Mouse (Mus musculus) hindbrain, postnatal 0 days (tissue): ENCODE results near the gene Selenoh. TPM values are rescaled to one million over a fixed set of nuclear protein-coding genes. Genes with fewer than 3 reads are reported as not detected.

Experiments used
- ATAC-seq: fragments of 200-750 bp; cut with Nextera tagmentation; 2 replicates; pipeline ENCODE4 v1.8.0; 2017; ENCODE audit warnings: mild to moderate bottlenecking, moderate TSS enrichment, moderate library complexity
- DNase-seq: peaks from one replicate; pipeline ENCODE4 v3.0.0-alpha.2; 2015; ENCODE audit warnings: low spot score
- H3K27ac ChIP-seq: fragments of 300-500 bp; sonication (generic); 2 replicates; pipeline ENCODE4 v1.5.1; 2014; ENCODE audit warnings: mild to moderate bottlenecking
- H3K27me3 ChIP-seq: fragments of 300-500 bp; sonication (generic); 2 replicates; pipeline ENCODE4 v1.6.1; 2014; ENCODE audit warnings: low read length, mixed read lengths; ENCODE audit not compliant: insufficient read depth
- H3K36me3 ChIP-seq: fragments of 300-500 bp; sonication (generic); 2 replicates; pipeline ENCODE4 v1.6.1; 2014; ENCODE audit warnings: low read length, mixed read lengths; ENCODE audit not compliant: insufficient read depth
- H3K4me1 ChIP-seq: fragments of 300-500 bp; sonication (generic); 2 replicates; pipeline ENCODE4 v1.6.1; 2014; ENCODE audit warnings: antibody characterized with exemption, low read length, mixed read lengths; ENCODE audit not compliant: insufficient read depth
- H3K4me2 ChIP-seq: fragments of 300-500 bp; sonication (generic); 2 replicates; pipeline ENCODE4 v1.6.1; 2014; ENCODE audit warnings: low read depth, mild to moderate bottlenecking, low read length, moderate library complexity, mixed read lengths
- H3K4me3 ChIP-seq: fragments of 300-500 bp; sonication (generic); 2 replicates; pipeline ENCODE4 v1.5.1; 2014; ENCODE audit warnings: low read length
- H3K9ac ChIP-seq: fragments of 300-500 bp; sonication (generic); replicated peaks from 2 replicates; pipeline ENCODE4 v1.6.1; 2014; ENCODE audit warnings: mild to moderate bottlenecking, low read length, moderate library complexity, mixed read lengths
- H3K9me3 ChIP-seq: fragments of 300-500 bp; sonication (generic); 2 replicates; pipeline ENCODE4 v1.6.1; 2016; ENCODE audit warnings: low read length, mixed read lengths
- CTCF ChIP-seq: IDR thresholded peaks from 2 replicates; pipeline ENCODE4 v1.5.1; 2016; ENCODE audit warnings: antibody characterized with exemption, control low read depth, low read depth
- WGBS: fragments of 180-500 bp; shearing (Covaris S2); extraction: QIAGEN DNeasy Blood & Tissue Kit; methylation state at CpG from one replicate; pipeline ENCODE4 v1.1.7; 2014; 5-methylcytosine and 5-hydroxymethylcytosine counted together
- polyA plus RNA-seq: library from polyadenylated mRNA; unstranded; fragments of >200 nt; fragmentation: Nextera tagmentation; extraction: Ambion mirVana; gene quantifications from 2 replicates; pipeline ENCODE4 v1.2.1, GENCODE M21; 2015
- total RNA-seq: library from RNA; depleted of rRNA; stranded (reverse); fragments of >200 nt; gene quantifications from 2 replicates; pipeline ENCODE4 v1.2.3, GENCODE M21; 2014; rRNA removed

Selenoh gene
- total RNA-seq (271 and 302 TPM in 2 replicates), polyA plus RNA-seq (247 and 248 TPM in 2 replicates)

GRCm38 (mm10) chr2:84670569-84670933 is at the start of gene Selenoh:
Gene Selenoh (minus strand): TSS chr2:84670770.
- H3K4me2 ChIP-seq = peak within 1 kb of the TSS; percentile 70
- no peaks in the 10 kb centered on the region for H3K27me3 ChIP-seq
- H3K4me3 ChIP-seq = peak within 1 kb of the TSS; percentile 73
- H3K27ac ChIP-seq = peak within 1 kb of the TSS; percentile 92
- no peaks in the 10 kb centered on the region for H3K9me3 ChIP-seq
- TF ChIP-seq CTCF = no peak
- H3K9ac ChIP-seq = peak within 1 kb of the TSS; percentile 76
- ATAC-seq (peak; percentile 97), DNase-seq (peak; percentile 97)
- under 1% methylated on average over 20 of the region's 20 CpGs for WGBS
- peaks cover 22% of the 10 kb centered on the region; the same call in 1 of the 2 replicates for H3K36me3 ChIP-seq
- H3K4me1 ChIP-seq = no peaks in the 10 kb centered on the region

- 0 out of 2 replicates have a peak, but pooled peaks cover 6% of the 10 kb centered on the region for H3K4me1 ChIP-seq
- H3K4me3 ChIP-seq = no peak overlapping the region
- WGBS = 92% methylated on average over 4 of the region's 4 CpGs
- no peaks in the 10 kb centered on the region for H3K9me3 ChIP-seq
- DNase-seq (no peak), ATAC-seq (no peak)
- peaks cover 5% of the 10 kb centered on the region; the same call in 1 of the 2 replicates for H3K36me3 ChIP-seq
- H3K27me3 ChIP-seq = no peaks in the 10 kb centered on the region
- no peak for TF ChIP-seq CTCF
- no peak overlapping the region for H3K9ac ChIP-seq
- H3K27ac ChIP-seq = no peak overlapping the region
- no peak overlapping the region for H3K4me2 ChIP-seq
These were observed 46.8 kb upstream of the Selenoh start for GRCm38 (mm10) chr2:84717357-84717756.

- TF ChIP-seq CTCF = no peak
- Histone ChIP-seq H3K27ac (peak overlapping the region; percentile 97; the same call in 1 of the 2 replicates), H3K4me1 (0 out of 2 replicates have a peak, but pooled peaks cover 6% of the 10 kb centered on the region), H3K4me2 (peak overlapping the region; percentile 94), H3K9ac (peak overlapping the region; percentile 95), H3K9me3 (no peaks in the 10 kb centered on the region), H3K27me3 (no peaks in the 10 kb centered on the region), H3K4me3 (peak overlapping the region; percentile 97), H3K36me3 (peaks cover 5% of the 10 kb centered on the region; the same call in 1 of the 2 replicates)
- DNase-seq (no peak), ATAC-seq (no peak)
- whole genome bisulfite sequencing = 39% methylated on average over 9 of the region's 9 CpGs
These were observed 46.1 kb upstream of the Selenoh start for GRCm38 (mm10) chr2:84716423-84717355.

- H3K9me3 ChIP-seq = no peaks in the 10 kb centered on the region
- H3K9ac ChIP-seq = peak overlapping the region; percentile 95
- H3K27ac ChIP-seq = peak overlapping the region; percentile 97
- 0 out of 2 replicates have a peak, but pooled peaks cover 6% of the 10 kb centered on the region for H3K4me1 ChIP-seq
- no peak for TF ChIP-seq CTCF
- peak; percentile 96 for ATAC-seq
- WGBS = under 1% methylated on average over 33 of the region's 33 CpGs
- H3K36me3 ChIP-seq = peaks cover 2% of the 10 kb centered on the region; the same call in 1 of the 2 replicates
- peak; percentile 96 for DNase-seq
- H3K27me3 ChIP-seq = no peaks in the 10 kb centered on the region
- peak overlapping the region; percentile 97 for H3K4me3 ChIP-seq
- H3K4me2 ChIP-seq = peak overlapping the region; percentile 94
These were observed 45.2 kb upstream of the Selenoh start for GRCm38 (mm10) chr2:84715562-84716361.

GRCm38 (mm10) chr2:84714811-84715561 is 44.4 kb upstream of the Selenoh start, which contains the start of gene Zdhhc5:
Gene Zdhhc5 (minus strand): TSS chr2:84715180.
- peak within 1 kb of the TSS; percentile 94 for H3K4me2 ChIP-seq
- DNase-seq (peak; percentile 99), ATAC-seq (peak; percentile 95)
- no peak for TF ChIP-seq CTCF
- H3K4me1 ChIP-seq = 0 out of 2 replicates have a peak, but pooled peaks cover 6% of the 10 kb centered on the region
- under 1% methylated on average over 92 of the region's 107 CpGs for WGBS
- no peaks in the 10 kb centered on the region for H3K9me3 ChIP-seq
- peak within 1 kb of the TSS; percentile 95 for H3K9ac ChIP-seq
- H3K4me3 ChIP-seq = peak within 1 kb of the TSS; percentile 97
- peak within 1 kb of the TSS; percentile 97 for H3K27ac ChIP-seq
- H3K27me3 ChIP-seq = no peaks in the 10 kb centered on the region
- H3K36me3 ChIP-seq = peaks cover 9% of the 10 kb centered on the region; the same call in 1 of the 2 replicates
